Mouse (Mus musculus) liver, embryonic 14.5 days (tissue): ENCODE results near the gene Serpina3g.

ENCODE experiments used
- CTCF ChIP-seq: IDR thresholded peaks from 2 replicates; pipeline ENCODE4 v1.5.1; 2016; ENCODE audit warnings: antibody characterized with exemption, low read depth, control low read depth
- EP300 ChIP-seq: IDR thresholded peaks from 2 replicates; pipeline ENCODE4 v1.6.1; 2016; ENCODE audit warnings: antibody characterized with exemption, low read depth

GRCm38 (mm10) chr12:104224598-104225300 is 11.3 kb upstream of the Serpina3g start:
- TF ChIP-seq CTCF: no peak
- no peak for TF ChIP-seq EP300
